Mouse (Mus musculus): ENCODE results near the gene Gm17387.

Gm17387 gene

GRCm38 (mm10) chr7:141028831-141029230 lies at the start of gene Gm17387:
TSS of gene Gm17387 (plus strand) at chr7:141029131.
- in situ Hi-C loops (cut with MboI; ENCODE audit: unreplicated experiment in 2 of 2), result no loop called here

- in situ Hi-C loops (cut with MboI; ENCODE audit: unreplicated experiment in 2 of 2), result no loop called here
Observed at GRCm38 (mm10) chr7:140981704-140982103, 47.2 kb upstream of the Gm17387 start.

- in situ Hi-C loops (cut with MboI; ENCODE audit: unreplicated experiment in 2 of 2), result no loop called here
Observed at GRCm38 (mm10) chr7:140982971-140983370, 46.0 kb upstream of the Gm17387 start.

- in situ Hi-C loops (cut with MboI; ENCODE audit: unreplicated experiment in 2 of 2), result no loop called here
Observed at GRCm38 (mm10) chr7:140987182-140988138, 41.5 kb upstream of the Gm17387 start.

GRCm38 (mm10) chr7:140989022-140989421 lies 39.9 kb upstream of the Gm17387 start:
- in situ Hi-C loops (cut with MboI; ENCODE audit: unreplicated experiment in 2 of 2), result no loop called here

GRCm38 (mm10) chr7:140990185-140990584 lies 38.7 kb upstream of the Gm17387 start:
- in situ Hi-C loops (cut with MboI; ENCODE audit: unreplicated experiment in 2 of 2), result no loop called here

GRCm38 (mm10) chr7:140990622-140991021 lies 38.3 kb upstream of the Gm17387 start:
- in situ Hi-C loops (cut with MboI; ENCODE audit: unreplicated experiment in 2 of 2), result no loop called here

- in situ Hi-C loops (cut with MboI; ENCODE audit: unreplicated experiment in 2 of 2), result no loop called here
Observed at GRCm38 (mm10) chr7:140991117-140991689, 37.7 kb upstream of the Gm17387 start.

- in situ Hi-C loops (cut with MboI; ENCODE audit: unreplicated experiment in 2 of 2), result loop anchor here in 1 of 2 experiments (5.0 kb wide), 1 partner anchor 41 kb away; the partner anchor contains the start of genes Gm45717 and Ifitm2
Observed at GRCm38 (mm10) chr7:140997817-140998216, 31.1 kb upstream of the Gm17387 start.

- in situ Hi-C loops (cut with MboI; ENCODE audit: unreplicated experiment in 2 of 2), result loop anchor here in 1 of 2 experiments (5.0 kb wide), 1 partner anchor 42 kb away; the partner anchor contains the start of genes Gm45717 and Ifitm2
Observed at GRCm38 (mm10) chr7:140998853-140999700, 29.9 kb upstream of the Gm17387 start.

GRCm38 (mm10) chr7:141000881-141001708 lies 27.8 kb upstream of the Gm17387 start:
- in situ Hi-C loops (cut with MboI; ENCODE audit: unreplicated experiment in 2 of 2), result no loop called here

GRCm38 (mm10) chr7:141003248-141004010 lies 25.5 kb upstream of the Gm17387 start:
- in situ Hi-C loops (cut with MboI; ENCODE audit: unreplicated experiment in 2 of 2), result no loop called here

- in situ Hi-C loops (cut with MboI; ENCODE audit: unreplicated experiment in 2 of 2), result no loop called here
Observed at GRCm38 (mm10) chr7:141006446-141006845, 22.5 kb upstream of the Gm17387 start.

- in situ Hi-C loops (cut with MboI; ENCODE audit: unreplicated experiment in 2 of 2), result no loop called here
Observed at GRCm38 (mm10) chr7:141006914-141007313, 22.0 kb upstream of the Gm17387 start.

- in situ Hi-C loops (cut with MboI; ENCODE audit: unreplicated experiment in 2 of 2), result no loop called here
Observed at GRCm38 (mm10) chr7:141008312-141008761, 20.6 kb upstream of the Gm17387 start.

- in situ Hi-C loops (cut with MboI; ENCODE audit: unreplicated experiment in 2 of 2), result no loop called here
Observed at GRCm38 (mm10) chr7:141008938-141009660, 19.8 kb upstream of the Gm17387 start.

GRCm38 (mm10) chr7:141009665-141010064 lies 19.3 kb upstream of the Gm17387 start:
- in situ Hi-C loops (cut with MboI; ENCODE audit: unreplicated experiment in 2 of 2), result loop anchor here (5.0 kb wide), 2 partner anchors 38 to 52 kb away; partner anchors contain the start of genes Gm45717 (in 1 of the 2) and Ifitm2 (in 1 of the 2)

- in situ Hi-C loops (cut with MboI; ENCODE audit: unreplicated experiment in 2 of 2), result loop anchor here (5.0 kb wide), 2 partner anchors 37 to 53 kb away; partner anchors contain the start of genes Gm45717 (in 1 of the 2) and Ifitm2 (in 1 of the 2)
Observed at GRCm38 (mm10) chr7:141010593-141010992, 18.3 kb upstream of the Gm17387 start, which contains the start of gene Ifitm3. TSS of gene Ifitm3 (minus strand) at chr7:141010770.
